Mouse (Mus musculus) bone marrow, adult 2 months (tissue): ENCODE measurements around the gene Blcap. TPM values are rescaled to one million over a fixed set of nuclear protein-coding genes. Genes with fewer than 3 reads are reported as not detected.
"Not testable (repeated sequence)": the region's sequence is repeated elsewhere in the genome, so short reads cannot be mapped to it uniquely, and the experiment has no call there.

Experiments
- H3K27ac ChIP-seq: fragments of 200-500 bp; 2 replicates; pipeline ENCODE4 v1.5.1; 2012; ENCODE audit warnings: low read depth, mild to moderate bottlenecking, control low read depth, inconsistent platforms, low read length; ENCODE audit not compliant: control insufficient read depth, poor library complexity, insufficient read depth
- H3K4me1 ChIP-seq: fragments of 200-500 bp; 2 replicates; pipeline ENCODE4 v1.6.1; 2011; ENCODE audit warnings: low read length; ENCODE audit not compliant: control insufficient read depth, insufficient read depth
- H3K4me3 ChIP-seq: fragments of 200-500 bp; replicated peaks from 2 replicates; pipeline ENCODE3; 2011; ENCODE audit warnings: mild to moderate bottlenecking, low read depth, low read length, control low read depth; ENCODE audit not compliant: control insufficient read depth
- CTCF ChIP-seq: fragments of 200-500 bp; IDR thresholded peaks from 2 replicates; pipeline ENCODE4 v1.5.1; 2011; ENCODE audit warnings: low read length, control low read depth; ENCODE audit not compliant: control insufficient read depth, insufficient read depth
- POLR2A ChIP-seq: fragments of 200-500 bp; IDR thresholded peaks from 2 replicates; pipeline ENCODE4 v1.6.1; 2011; ENCODE audit warnings: low read depth, mild to moderate bottlenecking, control low read depth, low read length, borderline replicate concordance; ENCODE audit not compliant: control insufficient read depth
- WGBS: fragments of 180-500 bp; shearing (Covaris S2); methylation state at CpG from one replicate; pipeline ENCODE4 v1.1.7; 2018; 5-methylcytosine and 5-hydroxymethylcytosine counted together
- polyA plus RNA-seq: library from polyadenylated mRNA; stranded (reverse); fragments of >200 nt; gene quantifications from 2 replicates; pipeline ENCODE4 v1.2.4, GENCODE M21; 2011; ENCODE audit warnings: low replicate concordance; ENCODE audit not compliant: missing spikeins, insufficient read depth, insufficient read length

Gene Blcap
- polyA plus RNA-seq = 5.0 and 23.5 TPM in 2 replicates

DNA sequence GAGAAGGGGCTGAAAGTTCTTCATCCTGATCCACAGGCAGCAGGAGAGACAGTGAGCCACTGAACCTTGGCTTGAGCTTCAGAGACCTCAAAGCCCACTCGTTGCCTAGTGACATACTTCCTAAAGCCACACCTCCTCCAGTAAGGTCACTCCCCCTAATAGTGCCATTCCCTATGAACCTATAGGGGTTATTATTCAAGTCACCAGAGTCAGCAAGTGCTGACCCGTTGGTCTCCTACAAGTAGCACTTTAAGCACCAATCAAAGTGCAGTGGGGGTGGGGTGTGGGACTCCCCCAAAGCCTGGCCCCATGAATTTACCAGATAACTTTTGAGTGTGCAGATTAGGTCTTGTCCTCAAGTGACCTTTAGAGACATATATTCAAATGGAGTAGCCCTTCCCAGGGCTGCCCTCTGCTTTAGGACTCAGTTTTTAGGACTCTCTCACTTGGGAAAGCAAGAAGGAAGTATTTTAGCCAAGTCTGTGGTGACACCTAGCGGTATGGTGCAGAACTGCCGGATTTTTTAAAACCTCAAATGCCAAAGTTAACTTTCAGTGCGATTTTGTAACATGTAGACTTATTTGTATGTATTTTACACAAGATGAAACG lies at the start of gene Blcap:
TSS of gene Blcap (minus strand) at position 51 of the 609 bp plus-strand sequence.
- Histone ChIP-seq H3K4me3 (no peak within 1 kb of the TSS), H3K4me1 (peaks cover 3% of the 10 kb centered on the region), H3K27ac (no peak within 1 kb of the TSS)
- 14% methylated on average over 6 of the region's 6 CpGs for WGBS
- TF ChIP-seq POLR2A = no peak
- TF ChIP-seq CTCF = no peak

DNA sequence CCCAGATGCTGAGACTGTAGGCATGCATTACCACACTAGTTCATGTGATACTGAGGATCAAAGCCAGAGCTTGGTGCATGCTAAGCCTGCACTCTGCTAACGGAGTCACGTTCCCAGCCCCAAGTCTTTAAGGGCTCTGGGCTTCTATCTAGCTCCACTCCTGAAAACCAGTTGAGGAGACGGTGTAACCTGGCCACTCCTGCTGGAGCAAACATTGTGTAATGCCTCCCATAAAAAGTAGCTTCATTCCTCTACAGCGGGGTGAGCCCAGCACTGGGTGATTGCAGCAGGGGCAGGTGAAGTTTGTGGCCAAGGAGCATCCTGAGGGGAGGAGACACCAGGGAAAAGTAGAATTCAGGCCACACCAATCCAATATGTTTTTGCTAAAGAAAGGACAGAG lies 47.3 kb upstream of the Blcap start:
- 78% methylated on average over 4 of the region's 4 CpGs for WGBS

DNA sequence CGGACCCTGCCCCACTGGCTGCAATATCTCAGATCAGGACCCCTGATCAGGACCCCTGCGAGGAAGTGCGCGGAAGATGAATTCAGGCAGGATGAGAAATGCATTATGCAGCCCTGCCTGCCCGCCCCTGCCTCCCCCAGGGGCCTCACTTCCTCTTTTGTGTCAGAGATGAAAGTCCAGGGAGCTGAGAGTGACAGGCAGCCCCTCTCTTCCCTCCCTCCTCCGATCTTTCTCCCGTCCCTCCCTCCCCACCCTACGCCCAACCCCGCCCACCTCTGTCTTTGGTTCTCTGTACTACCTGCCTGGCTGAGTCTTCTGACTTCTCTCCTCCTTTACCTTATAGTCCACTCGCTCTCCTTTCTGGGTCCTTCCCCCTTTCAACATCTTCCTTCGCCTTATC lies 42.9 kb upstream of the Blcap start:
- no peak for TF ChIP-seq POLR2A
- TF ChIP-seq CTCF = no peak
- WGBS = 6% methylated on average over 11 of the region's 11 CpGs
- Histone ChIP-seq H3K27ac (no peak overlapping the region), H3K4me3 (no peak overlapping the region), H3K4me1 (no peaks in the 10 kb centered on the region; the same call in 1 of the 2 replicates)

More for the DNA sequence above, 47.3 kb upstream of the Blcap start:
- TF ChIP-seq CTCF (no peak), POLR2A (no peak)
- H3K4me1 ChIP-seq = no peaks in the 10 kb centered on the region; the same call in 1 of the 2 replicates
- no peak overlapping the region for H3K27ac ChIP-seq
- H3K4me3 ChIP-seq = no peak overlapping the region

DNA sequence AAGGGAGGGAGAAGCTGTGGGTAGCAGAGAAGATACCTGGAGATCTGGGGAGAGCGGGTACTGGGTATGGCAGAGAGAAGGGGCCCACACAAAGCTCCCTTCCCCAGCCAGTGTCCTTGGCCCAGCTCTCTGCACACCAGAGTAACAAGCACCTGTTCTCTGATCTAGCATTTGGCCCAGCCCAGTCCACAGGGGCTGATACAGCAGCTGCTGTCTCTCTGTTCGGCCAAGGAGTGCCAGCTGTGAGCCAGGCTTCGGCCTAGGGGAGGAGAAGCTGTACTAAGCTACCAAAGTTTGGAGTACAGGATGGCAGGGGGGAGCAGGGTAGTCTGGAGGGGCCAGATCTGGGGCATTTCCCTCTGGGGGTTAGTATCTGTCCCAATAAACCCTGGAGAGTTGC lies 40.7 kb upstream of the Blcap start:
- TF ChIP-seq POLR2A = no peak
- TF ChIP-seq CTCF = no peak
- WGBS = 73% methylated on average over 3 of the region's 3 CpGs
- Histone ChIP-seq H3K4me1 (no peaks in the 10 kb centered on the region), H3K27ac (no peak overlapping the region), H3K4me3 (no peak overlapping the region)

DNA sequence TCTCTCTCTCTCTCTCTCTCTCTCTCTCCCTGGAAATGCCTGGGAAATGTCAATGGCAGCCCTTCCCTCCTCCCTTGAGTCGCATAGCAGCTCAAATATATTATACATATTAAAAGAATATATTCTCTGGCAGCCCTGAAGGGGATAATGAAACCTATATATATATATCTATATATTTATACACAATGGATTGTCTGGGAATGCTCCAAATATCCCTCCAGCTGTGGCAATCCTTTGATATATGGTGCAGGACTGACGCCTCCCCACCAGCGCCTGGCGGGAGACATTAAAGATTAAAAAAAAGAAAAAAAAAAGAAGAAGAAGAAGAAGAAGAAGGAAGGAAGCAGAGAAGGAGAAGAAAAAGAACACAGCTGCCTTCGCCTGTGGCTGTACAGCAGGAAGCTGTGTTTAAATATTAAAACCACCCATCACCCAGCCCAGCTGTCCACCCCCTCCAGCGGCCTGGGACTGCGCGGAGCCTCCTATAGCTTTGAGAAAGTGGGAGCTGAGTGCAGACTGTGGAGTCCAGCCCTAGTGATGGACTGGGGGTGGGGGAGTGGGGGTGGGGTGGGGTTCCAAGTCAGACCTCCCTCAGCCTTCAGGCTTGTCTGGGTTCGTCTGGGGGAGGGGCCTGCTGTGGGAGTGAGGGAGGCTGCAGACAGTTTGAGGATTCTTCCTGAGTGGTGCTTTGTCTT lies 36.6 kb upstream of the Blcap start:
- Histone ChIP-seq H3K4me1 (no peaks in the 10 kb centered on the region), H3K4me3 (no peak overlapping the region), H3K27ac (no peak overlapping the region)
- 13% methylated on average over 9 of the region's 9 CpGs for WGBS
- no peak for TF ChIP-seq CTCF
- no peak for TF ChIP-seq POLR2A

DNA sequence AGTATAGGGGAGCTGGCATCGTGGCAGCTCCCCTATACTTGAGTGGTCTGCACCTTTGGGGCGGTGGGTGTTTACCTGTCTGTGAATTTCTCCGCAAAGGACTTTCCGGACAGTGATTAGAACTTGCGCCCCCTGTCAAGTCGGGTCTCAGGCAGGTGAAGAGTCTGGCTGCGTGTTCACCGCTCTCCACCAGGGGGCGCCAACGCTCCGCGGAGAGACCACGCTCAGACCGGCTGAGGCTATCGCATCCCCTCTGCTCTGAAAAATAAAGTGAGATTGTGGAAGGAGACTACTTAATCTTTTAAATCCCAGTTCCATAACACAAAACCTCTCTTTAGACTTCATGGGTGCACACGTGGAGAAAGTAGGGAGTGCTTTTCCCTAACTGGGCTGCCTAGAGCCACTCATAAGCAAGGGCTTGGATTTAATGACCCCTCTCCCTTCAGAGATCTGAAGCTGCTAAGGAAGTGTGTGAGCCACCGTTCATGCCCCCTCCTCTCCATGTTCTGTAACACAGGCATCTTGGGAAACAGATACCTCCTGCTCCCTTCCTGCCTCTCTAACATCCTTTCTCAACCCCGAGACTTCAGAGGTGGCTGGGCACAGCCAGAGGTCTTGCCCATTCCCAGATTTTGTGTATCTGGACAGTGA lies 34.1 kb upstream of the Blcap start:
- no peaks in the 10 kb centered on the region for H3K4me1 ChIP-seq
- H3K27ac ChIP-seq = no peak overlapping the region
- TF ChIP-seq CTCF (peak; percentile 95), POLR2A (no peak)
- no peak overlapping the region for H3K4me3 ChIP-seq
- WGBS = 6% methylated on average over 18 of the region's 18 CpGs

DNA sequence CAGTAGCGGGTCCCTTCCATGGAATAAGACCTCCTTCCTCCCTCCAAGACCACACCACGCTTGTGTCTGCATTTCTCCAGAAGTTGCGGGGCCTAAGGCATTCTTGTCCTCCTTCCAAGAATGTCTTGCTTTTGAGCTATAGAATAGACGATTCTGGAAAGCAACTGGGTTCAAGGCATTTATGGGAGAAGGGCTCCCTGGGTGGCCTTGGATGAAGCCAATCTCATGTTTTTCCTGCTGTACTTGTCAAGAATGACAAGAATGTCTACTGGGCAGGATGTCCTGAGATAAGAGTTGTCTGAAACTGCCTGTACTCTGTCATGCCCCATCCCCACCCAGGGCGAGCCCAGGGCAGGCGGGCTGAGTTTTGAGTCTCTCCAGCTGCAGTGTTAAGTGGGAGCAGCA lies 30.4 kb upstream of the Blcap start:
- no peak overlapping the region for H3K27ac ChIP-seq
- TF ChIP-seq CTCF (no peak), POLR2A (no peak)
- H3K4me1 ChIP-seq = no peaks in the 10 kb centered on the region
- H3K4me3 ChIP-seq = no peak overlapping the region
- 62% methylated on average over 6 of the region's 6 CpGs for WGBS

DNA sequence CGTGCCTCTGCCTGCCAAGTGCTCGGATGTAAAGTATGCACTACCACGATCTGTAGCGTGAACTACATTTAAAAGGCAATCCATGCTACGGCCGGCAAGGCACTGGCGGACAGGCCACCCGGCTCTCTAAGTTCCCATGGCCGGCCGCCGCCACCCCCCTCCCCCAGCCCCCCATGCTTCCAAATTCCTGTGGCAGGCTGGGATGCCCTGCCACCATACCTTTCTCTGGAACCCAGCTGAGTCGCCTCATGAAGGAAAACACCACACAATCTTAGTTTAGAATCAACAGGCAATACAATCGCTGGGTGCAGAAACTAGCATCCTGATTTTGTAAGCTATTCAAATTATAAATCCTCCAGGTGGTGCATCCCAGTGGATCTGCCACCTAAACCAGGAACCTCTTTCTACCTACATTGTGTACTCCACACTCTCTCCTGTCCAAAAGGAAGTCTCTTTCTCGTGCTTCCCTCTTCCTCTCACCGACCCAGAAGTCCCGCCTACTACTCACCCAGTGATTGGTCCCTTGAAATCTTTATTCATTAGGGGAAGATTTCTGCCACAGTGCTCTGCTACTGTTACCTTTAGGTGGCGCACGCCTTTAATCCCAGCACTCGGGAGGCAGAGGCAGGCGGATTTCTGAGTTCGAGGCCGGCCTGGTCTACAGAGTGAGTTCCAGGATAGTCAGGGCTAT lies 25.9 kb upstream of the Blcap start:
- 57% methylated on average over 22 of the region's 22 CpGs for WGBS
- H3K4me1 ChIP-seq = no peaks in the 10 kb centered on the region
- TF ChIP-seq POLR2A (no peak), CTCF (no peak)
- H3K4me3 ChIP-seq = peak overlapping the region; percentile 18
- H3K27ac ChIP-seq = no peak overlapping the region

DNA sequence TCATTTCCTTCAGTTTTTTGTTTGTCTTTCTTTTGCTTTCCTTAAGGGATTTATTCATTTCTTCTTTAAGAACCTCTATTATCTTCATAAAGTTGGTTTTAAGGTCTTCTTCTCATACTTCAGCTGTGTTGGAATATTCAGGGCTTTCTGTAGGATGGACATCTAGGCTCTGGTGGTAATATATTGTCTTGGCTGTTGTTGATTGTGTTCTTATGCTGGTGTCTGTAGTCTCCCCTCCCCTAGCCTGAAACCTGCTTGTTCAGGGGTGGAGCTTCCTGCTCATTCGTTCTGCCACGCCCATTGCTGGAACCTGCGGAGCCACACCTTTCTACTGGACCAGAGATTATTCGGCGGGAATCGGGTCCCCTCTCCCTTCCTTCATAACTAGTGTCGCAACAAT lies 14.3 kb upstream of the Blcap start:
- not testable (repeated sequence) for H3K4me3 ChIP-seq, H3K27ac ChIP-seq, H3K4me1 ChIP-seq
- 51% methylated on average over 7 of the region's 7 CpGs for WGBS
